Mouse (Mus musculus) ovary, postnatal 14 days (tissue): Measurements from ENCODE around the gene Olfr589.
"Not testable (repeated sequence)": the region's sequence is repeated elsewhere in the genome, so short reads cannot be mapped to it uniquely, and the experiment has no call there.

Experiments
- DNase-seq: peaks from one replicate; pipeline ENCODE4 v3.0.0; 2022; ENCODE audit warnings: low spot score

Olfr589 gene

DNA sequence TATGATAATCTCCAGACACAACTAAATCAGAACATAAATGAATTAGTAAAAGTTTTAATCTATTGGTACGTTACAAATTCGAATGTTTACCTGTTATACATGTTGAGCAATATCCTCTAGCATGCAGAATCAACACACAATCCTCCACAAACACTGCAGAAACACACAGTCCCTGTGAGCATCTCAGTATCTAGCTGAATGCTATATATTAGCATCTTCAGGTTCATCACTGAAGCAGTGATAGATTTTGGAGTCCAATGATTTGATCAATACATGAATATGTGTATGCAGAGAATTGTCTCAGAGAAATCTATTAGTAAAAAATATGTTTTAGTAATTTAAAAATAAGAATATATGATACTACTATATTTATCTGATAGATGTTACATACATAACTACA, at the start of gene Olfr589:
Gene Olfr589, minus strand, starts transcription at position 101 of the 400 bp plus-strand sequence.
- no peak for DNase-seq

DNA sequence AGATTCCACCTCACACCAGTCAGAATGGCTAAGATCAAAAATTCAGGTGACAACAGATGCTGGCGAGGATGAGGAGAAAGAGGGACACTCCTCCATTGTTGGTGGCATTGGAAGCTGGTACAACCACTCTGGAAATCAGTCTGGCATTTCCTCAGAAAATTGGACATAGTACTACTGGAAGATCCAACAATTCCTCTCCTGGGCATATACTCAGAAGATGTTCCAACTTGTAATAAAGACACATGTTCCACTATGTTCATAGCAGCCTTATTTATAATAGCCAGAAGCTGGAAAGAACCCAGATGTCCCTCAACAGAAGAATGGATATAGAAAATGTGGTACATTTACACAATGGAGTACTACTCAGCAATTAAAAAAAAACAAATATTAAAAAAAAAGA, 28.3 kb upstream of the Olfr589 start, which contains the start of gene Olfr592:
Gene Olfr592, plus strand, starts transcription at position 301 of the 400 bp plus-strand sequence.
- not testable (repeated sequence) for DNase-seq

- DNase-seq: no peak
Measured at GRCm38 (mm10) chr7:103178240-103178639, 22.1 kb upstream of the Olfr589 start, which contains the start of gene Olfr591. TSS of gene Olfr591 (minus strand) at chr7:103178340.

DNA sequence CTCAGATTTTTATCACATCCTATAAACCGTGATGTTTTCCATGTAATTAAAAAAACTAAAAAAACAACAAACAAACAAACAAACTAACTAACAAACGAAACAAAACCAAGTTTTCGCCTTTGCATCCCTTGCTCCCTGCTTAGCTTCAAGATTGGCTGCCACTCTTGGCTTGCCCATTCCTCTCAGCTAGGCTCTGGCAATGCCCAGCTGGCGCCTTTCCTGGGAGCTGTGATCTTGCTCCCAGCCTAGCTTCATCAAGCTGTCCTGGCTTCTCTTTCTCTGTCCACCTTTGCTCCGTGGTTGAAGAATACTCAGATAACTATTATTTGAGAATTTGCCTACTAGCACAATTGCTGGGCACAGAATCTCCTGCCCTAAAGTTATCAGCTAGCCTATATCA, 13.5 kb upstream of the Olfr589 start:
- no peak for DNase-seq

DNA sequence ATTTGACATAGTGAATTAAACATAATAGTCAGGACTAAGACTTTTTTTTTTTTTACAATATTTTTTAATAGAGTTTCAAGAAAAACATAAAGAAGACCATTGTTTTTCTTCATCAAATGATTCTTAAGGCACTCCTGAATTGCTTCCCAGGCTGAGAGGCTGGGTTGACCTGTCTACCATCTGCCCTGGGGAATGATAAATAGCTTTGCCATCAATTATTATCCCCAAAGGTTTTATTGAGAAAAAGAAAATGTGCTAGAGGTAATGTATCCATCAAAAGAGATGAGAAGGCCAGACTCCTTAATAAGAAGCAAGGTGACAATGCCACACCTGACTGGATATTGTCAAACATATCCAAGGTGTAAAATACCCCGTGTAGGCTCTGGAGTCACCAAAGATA, 15.6 kb downstream of the Olfr589 start, which contains the start of gene Olfr588-ps1:
Gene Olfr588-ps1, plus strand, starts transcription at position 301 of the 400 bp plus-strand sequence.
- DNase-seq: no peak

DNA sequence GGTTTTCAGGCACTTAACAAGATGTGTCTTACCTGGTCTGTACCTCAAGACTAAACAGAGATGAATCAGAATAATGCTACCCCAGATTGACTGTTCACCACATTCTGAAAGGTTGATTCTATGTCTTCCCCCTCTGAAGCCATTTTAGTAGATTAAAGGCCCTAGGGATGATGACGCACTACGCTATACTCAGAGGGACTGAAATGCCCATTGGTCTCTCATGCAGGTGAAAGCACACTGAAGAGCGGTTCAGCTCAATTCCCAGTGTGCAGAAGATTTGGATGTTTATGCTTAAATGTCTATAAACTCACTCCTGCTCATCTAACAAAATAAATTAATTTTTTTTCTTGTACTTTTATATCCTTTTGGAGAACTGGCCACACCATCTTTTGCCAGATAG, 30.6 kb downstream of the Olfr589 start, which contains the start of gene Olfr586:
Gene Olfr586, minus strand, starts transcription at position 101 of the 400 bp plus-strand sequence.
- DNase-seq: no peak

DNA sequence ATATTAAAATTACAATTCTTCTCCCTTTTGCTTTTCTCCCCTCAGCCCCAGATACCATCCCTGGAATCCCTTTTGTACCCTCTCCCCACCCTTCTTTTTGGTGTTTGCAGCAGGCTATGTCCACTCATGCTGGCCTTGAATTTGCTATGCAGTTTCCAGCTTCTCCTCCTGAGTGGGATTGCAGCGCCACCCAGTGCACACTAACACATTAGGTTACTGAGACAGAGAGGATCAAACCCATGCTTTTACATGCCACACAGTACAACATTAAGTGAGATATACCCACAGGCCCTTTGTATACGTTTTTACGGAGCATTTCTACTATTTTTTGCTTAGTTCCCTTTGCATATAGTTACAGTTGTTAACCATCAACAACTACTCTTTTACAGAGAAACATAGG, 36.8 kb downstream of the Olfr589 start:
- DNase-seq: no peak
